Mouse (Mus musculus) cerebellum, adult 2 months (tissue): ENCODE results near the gene Adgrv1. TPM values are rescaled to one million over a fixed set of nuclear protein-coding genes. Genes with fewer than 3 reads are reported as not detected.
A peak's percentile ranks its signal among the peaks of the same experiment; 100 is the strongest.

Source experiments
- DNase-seq, 2 experiments: peaks; one replicate each; pipeline ENCODE4 v3.0.0; 2021
- H3K27ac ChIP-seq: fragments of 200-500 bp; 2 replicates; pipeline ENCODE4 v1.5.1; 2012; ENCODE audit warnings: low read length, control low read depth, inconsistent platforms; ENCODE audit not compliant: insufficient read depth
- H3K27me3 ChIP-seq: fragments of 200-500 bp; 2 replicates; pipeline ENCODE4 v1.6.1; 2012; ENCODE audit warnings: inconsistent platforms, mild to moderate bottlenecking, low read length, moderate library complexity; ENCODE audit not compliant: control insufficient read depth, insufficient read depth
- H3K4me1 ChIP-seq: fragments of 200-500 bp; 2 replicates; pipeline ENCODE4 v1.6.1; 2011; ENCODE audit warnings: low read length; ENCODE audit not compliant: control insufficient read depth, insufficient read depth
- H3K4me3 ChIP-seq: fragments of 200-500 bp; replicated peaks from 2 replicates; pipeline ENCODE3; 2011; ENCODE audit warnings: mild to moderate bottlenecking, low read depth, low read length, control low read depth; ENCODE audit not compliant: insufficient read depth
- CTCF ChIP-seq: fragments of 200-500 bp; IDR thresholded peaks from 2 replicates; pipeline ENCODE4 v1.5.1; 2011; ENCODE audit warnings: low read depth, mild to moderate bottlenecking, control low read depth, low read length, moderate library complexity, borderline replicate concordance; ENCODE audit not compliant: insufficient read depth
- POLR2A ChIP-seq: fragments of 200-500 bp; IDR thresholded peaks from 2 replicates; pipeline ENCODE4 v1.6.1; 2011; ENCODE audit warnings: low read length, control low read depth, borderline replicate concordance; ENCODE audit not compliant: insufficient read depth
- WGBS: fragments of 180-500 bp; shearing (Covaris S2); methylation state at CpG from one replicate; pipeline ENCODE4 v1.1.7; 2018; 5-methylcytosine and 5-hydroxymethylcytosine counted together
- polyA plus RNA-seq: library from polyadenylated mRNA; depleted of rRNA; stranded (reverse); fragments of >200 nt; gene quantifications from 2 replicates; pipeline ENCODE4 v1.2.3, GENCODE M21; 2012

Gene Adgrv1
- polyA plus RNA-seq, 1 experiment = 3.4 TPM

DNA sequence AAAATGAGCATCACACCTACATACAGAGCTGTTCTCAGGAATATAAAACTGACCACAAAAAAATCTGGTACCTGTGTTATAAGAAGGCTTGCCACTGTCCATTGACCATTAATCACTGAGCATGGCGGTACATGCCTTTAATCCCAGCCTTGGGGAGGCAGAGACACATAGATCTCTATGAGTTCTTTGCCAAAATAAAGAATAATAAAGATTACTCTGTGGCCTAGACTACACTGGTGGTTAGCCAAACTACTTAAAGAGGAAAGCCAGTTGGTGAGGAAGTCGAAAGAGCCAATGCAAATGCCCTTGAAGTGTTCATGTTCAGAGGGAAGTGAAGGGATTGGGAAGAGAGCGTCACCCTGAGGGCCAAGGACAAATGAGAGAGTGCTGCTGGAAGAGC lies 461.8 kb downstream of the Adgrv1 start:
- no peak overlapping the region for H3K27ac ChIP-seq
- DNase-seq = no peak
- 88% methylated on average over 3 of the region's 3 CpGs for WGBS
- TF ChIP-seq POLR2A (no peak), CTCF (no peak)
- no peak overlapping the region for H3K4me3 ChIP-seq
- H3K4me1 ChIP-seq = no peaks in the 10 kb centered on the region
- no peaks in the 10 kb centered on the region for H3K27me3 ChIP-seq

- TF ChIP-seq POLR2A = no peak
- no peak for TF ChIP-seq CTCF
- no peaks in the 10 kb centered on the region for H3K4me1 ChIP-seq
- no peak for DNase-seq
- WGBS = 93% methylated on average over 6 of the region's 6 CpGs
- no peak overlapping the region for H3K27ac ChIP-seq
- H3K4me3 ChIP-seq = no peak overlapping the region
- no peaks in the 10 kb centered on the region for H3K27me3 ChIP-seq
Measured at GRCm38 (mm10) chr13:81167450-81167849, 465.5 kb downstream of the Adgrv1 start.

GRCm38 (mm10) chr13:81159808-81160207 lies 473.1 kb downstream of the Adgrv1 start:
- Histone ChIP-seq H3K4me1 (no peaks in the 10 kb centered on the region), H3K27me3 (no peaks in the 10 kb centered on the region), H3K27ac (no peak overlapping the region), H3K4me3 (no peak overlapping the region)
- TF ChIP-seq CTCF (no peak), POLR2A (no peak)
- DNase-seq = no peak
- WGBS = 17% methylated on average over 2 of the region's 2 CpGs

DNA sequence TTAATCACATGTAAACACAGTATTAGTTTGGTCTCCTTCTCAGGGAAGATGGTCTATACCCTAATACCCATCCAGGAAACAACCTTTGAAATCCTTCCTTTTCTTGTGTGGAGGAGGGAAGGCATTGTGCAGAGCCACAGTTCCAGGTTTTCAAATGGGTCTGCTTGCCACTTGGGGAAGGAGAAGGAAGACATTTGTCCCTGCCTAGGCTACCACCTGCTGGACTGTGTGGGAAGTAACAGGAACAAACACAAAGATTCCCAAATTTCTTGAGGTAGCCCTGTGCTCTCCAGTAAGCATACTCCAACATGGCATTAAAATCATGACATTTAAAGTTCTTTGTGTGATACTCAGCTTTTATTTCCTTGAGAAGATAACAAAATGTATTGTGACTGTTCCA lies 477.6 kb downstream of the Adgrv1 start:
- H3K4me1 ChIP-seq = no peaks in the 10 kb centered on the region
- TF ChIP-seq CTCF (peak; percentile 79), POLR2A (no peak)
- DNase-seq = peak; percentile 38 to 45
- H3K27me3 ChIP-seq = no peaks in the 10 kb centered on the region
- H3K4me3 ChIP-seq = no peak overlapping the region
- H3K27ac ChIP-seq = no peak overlapping the region

DNA sequence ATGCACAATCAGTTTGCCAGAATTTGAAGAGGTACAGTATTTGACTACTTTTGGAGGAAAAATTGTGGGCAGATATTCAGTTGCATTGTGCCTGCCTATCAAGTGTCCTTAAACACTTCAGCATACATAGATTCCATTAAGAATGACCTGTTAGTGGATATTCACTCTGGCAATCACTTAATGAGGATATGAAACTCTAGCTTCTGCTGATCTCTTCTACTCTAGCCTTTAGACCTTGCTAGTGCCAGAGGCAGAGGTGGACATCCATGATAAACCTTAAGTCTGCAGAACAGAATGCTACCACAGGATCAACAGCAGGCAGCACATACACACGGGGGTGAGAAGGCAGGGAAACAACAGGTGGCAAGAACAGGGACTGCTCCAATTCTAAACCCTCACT lies 488.5 kb downstream of the Adgrv1 start:
- Histone ChIP-seq H3K27ac (no peak overlapping the region), H3K27me3 (no peaks in the 10 kb centered on the region), H3K4me3 (no peak overlapping the region), H3K4me1 (no peaks in the 10 kb centered on the region)
- no peak for DNase-seq
- 40% methylated on average over 1 of the region's 1 CpGs for WGBS
- TF ChIP-seq POLR2A (no peak), CTCF (no peak)

- WGBS = 29% methylated on average over 6 of the region's 6 CpGs
- no peak overlapping the region for H3K27ac ChIP-seq
- no peak for DNase-seq
Measured at GRCm38 (mm10) chr13:81142268-81142884, 490.6 kb downstream of the Adgrv1 start.

DNA sequence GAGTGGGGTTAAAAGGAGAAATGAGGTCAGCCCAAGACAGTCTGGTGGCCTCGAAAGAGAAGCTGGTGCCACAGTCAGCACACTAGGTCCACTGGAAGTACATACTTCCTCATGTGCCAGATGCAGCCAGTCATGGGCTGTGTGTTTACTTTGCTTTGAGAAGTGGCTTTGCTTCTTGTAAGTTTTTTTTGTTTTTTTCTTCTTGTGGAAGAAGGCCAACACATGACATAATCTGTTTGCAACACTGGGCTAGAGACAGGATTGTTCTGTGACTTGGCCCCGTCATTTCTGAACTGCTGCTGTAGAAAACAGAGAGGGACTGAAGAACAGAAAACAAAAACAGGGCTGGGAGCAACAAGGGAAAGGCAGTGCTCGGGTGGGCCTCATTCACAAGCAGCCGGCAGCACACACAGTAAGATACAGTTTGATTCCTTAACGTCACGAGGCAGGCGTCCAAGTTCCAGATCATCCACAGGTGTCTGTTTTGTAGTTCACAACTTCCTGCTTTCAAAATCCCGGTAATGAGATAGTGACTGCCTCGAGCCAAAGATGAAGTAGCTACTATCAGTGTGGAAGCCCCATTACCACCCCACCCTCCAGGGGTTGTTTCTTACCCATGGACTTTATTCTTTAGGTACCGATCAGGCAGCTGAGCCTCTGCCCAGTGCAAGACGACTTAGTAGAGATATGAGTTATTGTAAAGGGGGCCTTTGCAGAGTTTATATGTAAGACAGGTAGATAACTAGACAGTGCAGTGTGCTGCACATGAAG lies 496.1 kb downstream of the Adgrv1 start:
- Histone ChIP-seq H3K4me3 (no peak overlapping the region), H3K27me3 (no peaks in the 10 kb centered on the region), H3K4me1 (no peaks in the 10 kb centered on the region), H3K27ac (no peak overlapping the region; the same call in 1 of the 2 replicates)
- TF ChIP-seq CTCF (no peak), POLR2A (no peak)
- peak in 1 of 2 experiments; percentile 17 for DNase-seq
- 41% methylated on average over 11 of the region's 11 CpGs for WGBS

More at GRCm38 (mm10) chr13:81142268-81142884, 490.6 kb downstream of the Adgrv1 start:
- TF ChIP-seq POLR2A = no peak
- TF ChIP-seq CTCF = no peak
- H3K4me1 ChIP-seq = no peaks in the 10 kb centered on the region
- no peak overlapping the region for H3K4me3 ChIP-seq
- no peaks in the 10 kb centered on the region for H3K27me3 ChIP-seq

DNA sequence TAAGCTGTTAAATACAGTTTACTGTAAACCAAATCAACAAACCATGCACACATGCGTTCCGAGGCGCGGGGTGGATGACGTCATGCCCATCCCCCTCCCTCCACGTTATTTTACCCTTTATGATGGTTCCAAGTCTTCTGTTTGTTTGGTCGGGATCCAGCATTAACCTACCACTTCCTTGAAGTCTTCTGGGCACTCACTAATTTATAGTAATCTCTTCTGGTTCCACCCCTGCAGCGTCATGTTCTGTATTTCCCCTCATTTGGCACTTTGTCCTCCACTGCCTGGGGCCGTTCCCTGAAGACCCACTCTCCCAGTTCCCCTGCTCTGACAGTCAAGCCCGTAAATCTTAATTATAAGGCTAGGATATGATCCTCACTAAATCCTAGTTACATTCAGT lies 497.0 kb downstream of the Adgrv1 start:
- WGBS = 58% methylated on average over 10 of the region's 10 CpGs
- H3K27ac ChIP-seq = no peak overlapping the region

More for the DNA sequence above, 497.0 kb downstream of the Adgrv1 start:
- H3K4me3 ChIP-seq = no peak overlapping the region
- TF ChIP-seq CTCF (no peak), POLR2A (no peak)
- H3K4me1 ChIP-seq = no peaks in the 10 kb centered on the region
- no peaks in the 10 kb centered on the region; the same call in 1 of the 2 replicates for H3K27me3 ChIP-seq
- no peak for DNase-seq
